Mouse (Mus musculus): ENCODE data around the gene Abhd5. TPM values are rescaled to one million over a fixed set of nuclear protein-coding genes. Genes with fewer than 3 reads are reported as not detected.

Abhd5 gene
- polyA plus RNA-seq, 1 experiment: 24.1 TPM

GRCm38 (mm10) chr9:122336677-122337076 is 14.7 kb upstream of the Abhd5 start:
- WGBS: 84% methylated on average over 2 of the region's 2 CpGs
- peak in 1 of 2 experiments; percentile 6 for DNase-seq

GRCm38 (mm10) chr9:122337510-122337931 is 13.9 kb upstream of the Abhd5 start:
- TF ChIP-seq CTCF (IDR thresholded peaks at IDR 0.05; ENCODE audit: borderline replicate concordance, insufficient read depth, low read depth, low read length) (no peak), POLR2A (IDR thresholded peaks at IDR 0.05; ENCODE audit: borderline replicate concordance, insufficient read depth, low read length) (no peak)

More at GRCm38 (mm10) chr9:122336677-122337076, 14.7 kb upstream of the Abhd5 start:
- H3K27ac ChIP-seq (ENCODE audit: insufficient read depth, low read length): no peak overlapping the region
- H3K4me3 ChIP-seq (replicated peaks; ENCODE audit: insufficient read depth, low read depth, low read length): no peak overlapping the region
- H3K27me3 ChIP-seq (ENCODE audit: control insufficient read depth, insufficient read depth, low read length): no peaks in the 10 kb centered on the region
- TF ChIP-seq CTCF (IDR thresholded peaks at IDR 0.05; ENCODE audit: borderline replicate concordance, insufficient read depth, low read depth, low read length): no peak
- TF ChIP-seq POLR2A (IDR thresholded peaks at IDR 0.05; ENCODE audit: borderline replicate concordance, insufficient read depth, low read length): no peak
- no peaks in the 10 kb centered on the region for H3K4me1 ChIP-seq (ENCODE audit: control insufficient read depth, insufficient read depth, low read length)

GRCm38 (mm10) chr9:122339972-122340371 is 11.4 kb upstream of the Abhd5 start:
- Histone ChIP-seq H3K4me3 (replicated peaks; ENCODE audit: insufficient read depth, low read depth, low read length) (no peak overlapping the region), H3K27me3 (ENCODE audit: control insufficient read depth, insufficient read depth, low read length) (no peaks in the 10 kb centered on the region), H3K27ac (ENCODE audit: insufficient read depth, low read length) (no peak overlapping the region), H3K4me1 (ENCODE audit: control insufficient read depth, insufficient read depth, low read length) (no peaks in the 10 kb centered on the region)
- no peak for DNase-seq
- TF ChIP-seq CTCF (IDR thresholded peaks at IDR 0.05; ENCODE audit: borderline replicate concordance, insufficient read depth, low read depth, low read length) (no peak), POLR2A (IDR thresholded peaks at IDR 0.05; ENCODE audit: borderline replicate concordance, insufficient read depth, low read length) (no peak)
- 47% methylated on average over 5 of the region's 5 CpGs for WGBS

More at GRCm38 (mm10) chr9:122337510-122337931, 13.9 kb upstream of the Abhd5 start:
- H3K4me1 ChIP-seq (ENCODE audit: control insufficient read depth, insufficient read depth, low read length): no peaks in the 10 kb centered on the region
- WGBS: 31% methylated on average over 8 of the region's 8 CpGs
- H3K4me3 ChIP-seq (replicated peaks; ENCODE audit: insufficient read depth, low read depth, low read length): no peak overlapping the region
- no peaks in the 10 kb centered on the region for H3K27me3 ChIP-seq (ENCODE audit: control insufficient read depth, insufficient read depth, low read length)
- H3K27ac ChIP-seq (ENCODE audit: insufficient read depth, low read length): no peak overlapping the region
- peak in 1 of 2 experiments; percentile 5 for DNase-seq

- H3K4me3 ChIP-seq (replicated peaks; ENCODE audit: insufficient read depth, low read depth, low read length): no peak overlapping the region
- H3K27ac ChIP-seq (ENCODE audit: insufficient read depth, low read length): no peak overlapping the region
- no peaks in the 10 kb centered on the region for H3K27me3 ChIP-seq (ENCODE audit: control insufficient read depth, insufficient read depth, low read length)
- DNase-seq: no peak
- WGBS: 79% methylated on average over 7 of the region's 7 CpGs
- no peak for TF ChIP-seq CTCF (IDR thresholded peaks at IDR 0.05; ENCODE audit: borderline replicate concordance, insufficient read depth, low read depth, low read length)
- TF ChIP-seq POLR2A (IDR thresholded peaks at IDR 0.05; ENCODE audit: borderline replicate concordance, insufficient read depth, low read length): no peak
- H3K4me1 ChIP-seq (ENCODE audit: control insufficient read depth, insufficient read depth, low read length): no peaks in the 10 kb centered on the region
These were observed 8.0 kb upstream of the Abhd5 start for GRCm38 (mm10) chr9:122343399-122343798.

GRCm38 (mm10) chr9:122344560-122344959 is 6.8 kb upstream of the Abhd5 start:
- 75% methylated on average over 8 of the region's 8 CpGs for WGBS
- Histone ChIP-seq H3K4me1 (ENCODE audit: control insufficient read depth, insufficient read depth, low read length) (no peaks in the 10 kb centered on the region), H3K4me3 (replicated peaks; ENCODE audit: insufficient read depth, low read depth, low read length) (no peak overlapping the region), H3K27me3 (ENCODE audit: control insufficient read depth, insufficient read depth, low read length) (no peaks in the 10 kb centered on the region), H3K27ac (ENCODE audit: insufficient read depth, low read length) (no peak overlapping the region)
- DNase-seq: no peak
- TF ChIP-seq POLR2A (IDR thresholded peaks at IDR 0.05; ENCODE audit: borderline replicate concordance, insufficient read depth, low read length) (no peak), CTCF (IDR thresholded peaks at IDR 0.05; ENCODE audit: borderline replicate concordance, insufficient read depth, low read depth, low read length) (no peak)

GRCm38 (mm10) chr9:122345291-122345690 is 6.1 kb upstream of the Abhd5 start:
- TF ChIP-seq CTCF (IDR thresholded peaks at IDR 0.05; ENCODE audit: borderline replicate concordance, insufficient read depth, low read depth, low read length) (no peak), POLR2A (IDR thresholded peaks at IDR 0.05; ENCODE audit: borderline replicate concordance, insufficient read depth, low read length) (no peak)
- WGBS: 92% methylated on average over 3 of the region's 3 CpGs
- Histone ChIP-seq H3K27me3 (ENCODE audit: control insufficient read depth, insufficient read depth, low read length) (no peaks in the 10 kb centered on the region), H3K4me1 (ENCODE audit: control insufficient read depth, insufficient read depth, low read length) (no peaks in the 10 kb centered on the region), H3K4me3 (replicated peaks; ENCODE audit: insufficient read depth, low read depth, low read length) (no peak overlapping the region), H3K27ac (ENCODE audit: insufficient read depth, low read length) (no peak overlapping the region)
- DNase-seq: no peak

GRCm38 (mm10) chr9:122346059-122346458 is 5.3 kb upstream of the Abhd5 start:
- WGBS: 69% methylated on average over 5 of the region's 5 CpGs
- TF ChIP-seq POLR2A (IDR thresholded peaks at IDR 0.05; ENCODE audit: borderline replicate concordance, insufficient read depth, low read length): no peak
- TF ChIP-seq CTCF (IDR thresholded peaks at IDR 0.05; ENCODE audit: borderline replicate concordance, insufficient read depth, low read depth, low read length): no peak
- Histone ChIP-seq H3K4me3 (replicated peaks; ENCODE audit: insufficient read depth, low read depth, low read length) (no peak overlapping the region), H3K27me3 (ENCODE audit: control insufficient read depth, insufficient read depth, low read length) (no peaks in the 10 kb centered on the region), H3K4me1 (ENCODE audit: control insufficient read depth, insufficient read depth, low read length) (no peaks in the 10 kb centered on the region), H3K27ac (ENCODE audit: insufficient read depth, low read length) (no peak overlapping the region)
- DNase-seq: no peak

GRCm38 (mm10) chr9:122347882-122348281 is 3.5 kb upstream of the Abhd5 start:
- TF ChIP-seq POLR2A (IDR thresholded peaks at IDR 0.05; ENCODE audit: borderline replicate concordance, insufficient read depth, low read length) (no peak), CTCF (IDR thresholded peaks at IDR 0.05; ENCODE audit: borderline replicate concordance, insufficient read depth, low read depth, low read length) (no peak)
- no peak overlapping the region for H3K27ac ChIP-seq (ENCODE audit: insufficient read depth, low read length)
- WGBS: 98% methylated on average over 1 of the region's 1 CpGs
- DNase-seq: no peak
- H3K4me3 ChIP-seq (replicated peaks; ENCODE audit: insufficient read depth, low read depth, low read length): no peak overlapping the region
- no peaks in the 10 kb centered on the region for H3K27me3 ChIP-seq (ENCODE audit: control insufficient read depth, insufficient read depth, low read length)
- no peaks in the 10 kb centered on the region; the same call in 1 of the 2 replicates for H3K4me1 ChIP-seq (ENCODE audit: control insufficient read depth, insufficient read depth, low read length)

Measured in cerebellum, adult 2 months (tissue).